ENCODE assay signal across 19 mouse cellular contexts in the genomic region with DNA sequence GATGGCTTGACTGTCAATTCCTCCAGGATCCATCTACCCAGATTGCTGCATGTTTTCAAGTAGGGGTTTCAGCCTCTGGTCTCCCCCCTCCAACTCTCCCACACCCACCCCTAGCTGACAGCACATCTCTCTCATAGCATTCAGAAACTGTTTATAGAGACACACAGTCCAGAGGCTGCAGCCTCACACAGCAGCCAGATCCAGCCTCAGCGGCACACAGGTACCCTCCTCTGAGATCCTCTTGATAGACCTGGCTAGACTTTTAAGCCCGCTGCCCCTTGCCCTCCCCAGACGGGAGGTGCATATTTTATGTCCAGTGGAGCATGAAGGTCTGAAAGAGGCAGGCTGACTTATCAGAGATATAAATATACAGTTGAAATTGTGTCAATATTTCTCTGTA.
DNase-seq lines count a peak whose midpoint lies in the region; ATAC-seq and TF ChIP-seq lines count a peak whose summit lies in the region.
"Had no signal": no experiment of that assay in that cellular context is flagged by ENCODE, and none has a peak within 500 bp of the region (broad histone marks: within the 10 kb centered on the region; RNA-seq: fewer than 3 reads in every experiment).

No protein-coding gene starts in this region.

- no peaks in the 10 kb centered on the region for H3K27me3 ChIP-seq in hindbrain, embryonic 10.5 days (ENCODE audit: insufficient read depth, poor library complexity, severe bottlenecking)
- no peaks in the 10 kb centered on the region for H3K27me3 ChIP-seq in hindbrain, embryonic 16.5 days (replicated peaks; ENCODE audit: control insufficient read depth, insufficient read depth, low read length)
- H3K27me3 ChIP-seq in midbrain, embryonic 14.5 days (ENCODE audit: control insufficient read depth, insufficient read depth, low read length) = no peaks in the 10 kb centered on the region; the same call in 1 of the 2 replicates
- H3K27me3 ChIP-seq in midbrain, embryonic 11.5 days (ENCODE audit: control insufficient read depth, insufficient read depth, low read length) = peaks cover 4% of the 10 kb centered on the region
- H3K27me3 ChIP-seq in midbrain, postnatal 0 days (ENCODE audit: insufficient read depth, low read length) = no peaks in the 10 kb centered on the region
- H3K27me3 ChIP-seq: intestine, embryonic 15.5 days; neural tube, embryonic 13.5 days had no signal

- no peak overlapping the region for H3K9ac ChIP-seq in hindbrain, embryonic 16.5 days (ENCODE audit: low read depth, low read length)
- H3K9ac ChIP-seq in midbrain, embryonic 14.5 days (replicated peaks; ENCODE audit: low read length) = 0 out of 2 replicates have a peak overlapping the region, but pooled peaks have one; percentile 12
- no peak overlapping the region for H3K9ac ChIP-seq in midbrain, embryonic 11.5 days (ENCODE audit: low read length)
- H3K9ac ChIP-seq in midbrain, postnatal 0 days (replicated peaks; ENCODE audit: low read length, poor library complexity, severe bottlenecking) = no peak overlapping the region
- H3K9ac ChIP-seq: heart, embryonic 12.5 days; hindbrain, embryonic 14.5 days; intestine, embryonic 15.5 days had no signal

- H3K9me3 ChIP-seq in hindbrain, embryonic 10.5 days = no peaks in the 10 kb centered on the region
- no peaks in the 10 kb centered on the region for H3K9me3 ChIP-seq in hindbrain, embryonic 16.5 days (ENCODE audit: control insufficient read depth, low read length)
- no peaks in the 10 kb centered on the region for H3K9me3 ChIP-seq in midbrain, embryonic 14.5 days (ENCODE audit: control insufficient read depth, low read length)
- H3K9me3 ChIP-seq in midbrain, embryonic 11.5 days (ENCODE audit: control insufficient read depth, low read length) = no peaks in the 10 kb centered on the region
- H3K9me3 ChIP-seq in midbrain, postnatal 0 days (ENCODE audit: low read length) = no peaks in the 10 kb centered on the region
- H3K9me3 ChIP-seq: heart, embryonic 12.5 days; intestine, embryonic 15.5 days; neural tube, embryonic 13.5 days had no signal

- TF ChIP-seq CTCF in midbrain, postnatal 0 days (IDR thresholded peaks at IDR 0.05) = no peak

- H3K4me2 ChIP-seq in hindbrain, embryonic 16.5 days (ENCODE audit: low read length) = no peak overlapping the region
- no peak overlapping the region for H3K4me2 ChIP-seq in midbrain, embryonic 14.5 days (ENCODE audit: low read length)
- H3K4me2 ChIP-seq in midbrain, embryonic 11.5 days = no peak overlapping the region
- no peak overlapping the region for H3K4me2 ChIP-seq in midbrain, postnatal 0 days (ENCODE audit: low read depth, low read length, poor library complexity, severe bottlenecking)
- H3K4me2 ChIP-seq: heart, embryonic 12.5 days; hindbrain, embryonic 14.5 days; intestine, embryonic 15.5 days; neural tube, embryonic 13.5 days had no signal

- WGBS in hindbrain, embryonic 10.5 days = 60% methylated on average over 3 of the region's 3 CpGs
- 45% methylated on average over 3 of the region's 3 CpGs for WGBS in hindbrain, embryonic 16.5 days
- 32% methylated on average over 3 of the region's 3 CpGs for whole genome bisulfite sequencing in midbrain, embryonic 14.5 days
- 33% methylated on average over 3 of the region's 3 CpGs for WGBS in midbrain, embryonic 11.5 days
- WGBS in midbrain, postnatal 0 days = 31% methylated on average over 3 of the region's 3 CpGs

- no peaks in the 10 kb centered on the region for H3K36me3 ChIP-seq in hindbrain, embryonic 10.5 days
- no peaks in the 10 kb centered on the region for H3K36me3 ChIP-seq in hindbrain, embryonic 16.5 days (ENCODE audit: control insufficient read depth, insufficient read depth, low read length)
- H3K36me3 ChIP-seq in midbrain, embryonic 14.5 days (ENCODE audit: control insufficient read depth, insufficient read depth, low read length) = no peaks in the 10 kb centered on the region
- no peaks in the 10 kb centered on the region for H3K36me3 ChIP-seq in midbrain, embryonic 11.5 days (ENCODE audit: control insufficient read depth, insufficient read depth, low read length)
- H3K36me3 ChIP-seq in midbrain, postnatal 0 days (ENCODE audit: insufficient read depth, low read length) = no peaks in the 10 kb centered on the region
- H3K36me3 ChIP-seq: heart, embryonic 12.5 days; intestine, embryonic 15.5 days; neural tube, embryonic 13.5 days had no signal

- ATAC-seq in hindbrain, embryonic 16.5 days = no peak
- no peak for ATAC-seq in midbrain, embryonic 14.5 days (ENCODE audit: low FRiP score, low TSS enrichment)
- no peak for ATAC-seq in midbrain, embryonic 11.5 days (ENCODE audit: low FRiP score)
- no peak for ATAC-seq in midbrain, postnatal 0 days (ENCODE audit: low FRiP score)
- ATAC-seq in erythroid progenitor cell, adult 5-6 weeks (replicated peaks; ENCODE audit: low FRiP score, poor library complexity, severe bottlenecking) = no peak
- ATAC-seq: forebrain, embryonic 14.5 days; intestine, embryonic 15.5 days had no signal

- H3K4me1 ChIP-seq in hindbrain, embryonic 10.5 days (replicated peaks) = peaks cover 28% of the 10 kb centered on the region
- H3K4me1 ChIP-seq in hindbrain, embryonic 16.5 days (ENCODE audit: control insufficient read depth, insufficient read depth, low read depth, low read length) = peaks cover 16% of the 10 kb centered on the region
- H3K4me1 ChIP-seq in midbrain, embryonic 14.5 days (ENCODE audit: control insufficient read depth, insufficient read depth, low read length) = peaks cover 51% of the 10 kb centered on the region
- peaks cover 18% of the 10 kb centered on the region for H3K4me1 ChIP-seq in midbrain, embryonic 11.5 days (ENCODE audit: control insufficient read depth, insufficient read depth, low read length)
- H3K4me1 ChIP-seq in midbrain, postnatal 0 days (ENCODE audit: insufficient read depth, low read length) = peaks cover 16% of the 10 kb centered on the region; the same call in 1 of the 2 replicates
- H3K4me1 ChIP-seq: heart, embryonic 12.5 days; intestine, embryonic 15.5 days had no signal

- H3K27ac ChIP-seq in hindbrain, embryonic 10.5 days = peak overlapping the region; percentile 45
- no peak overlapping the region for H3K27ac ChIP-seq in hindbrain, embryonic 16.5 days (ENCODE audit: low read depth, low read length)
- 0 out of 2 replicates have a peak overlapping the region, but pooled peaks have one; percentile 45 for H3K27ac ChIP-seq in midbrain, embryonic 14.5 days (replicated peaks; ENCODE audit: low read depth, low read length)
- no peak overlapping the region for H3K27ac ChIP-seq in midbrain, embryonic 11.5 days (ENCODE audit: low read depth, low read length)
- peak overlapping the region; percentile 1; the same call in 1 of the 2 replicates for H3K27ac ChIP-seq in midbrain, postnatal 0 days (ENCODE audit: low read depth, low read length)
- H3K27ac ChIP-seq: hindbrain, embryonic 14.5 days; intestine, embryonic 15.5 days; neural tube, embryonic 13.5 days had no signal

- no peak for DNase-seq in hindbrain, embryonic 10.5 days (ENCODE audit: low spot score)
- no peak for DNase-seq in midbrain, embryonic 14.5 days
- no peak for DNase-seq in midbrain, embryonic 11.5 days (ENCODE audit: low spot score, missing footprints)
- peak; percentile 25 for DNase-seq in kidney, postnatal 10 days
- no peak for DNase-seq in midbrain, postnatal 0 days (ENCODE audit: low spot score)
- DNase-seq in urinary bladder, postnatal 10 days (ENCODE audit: low spot score) = no peak
- DNase-seq: adrenal gland, postnatal 36 days; cerebellum, adult 9-10 months; gastrocnemius, postnatal 10 days; heart, postnatal 10 days; lung, postnatal 4 days; thymus, postnatal 25 days had no signal

- H3K4me3 ChIP-seq in hindbrain, embryonic 10.5 days = no peak overlapping the region
- H3K4me3 ChIP-seq in hindbrain, embryonic 16.5 days (ENCODE audit: low read length) = no peak overlapping the region
- H3K4me3 ChIP-seq in midbrain, embryonic 14.5 days (replicated peaks; ENCODE audit: low read depth, low read length) = no peak overlapping the region
- no peak overlapping the region for H3K4me3 ChIP-seq in midbrain, embryonic 11.5 days (ENCODE audit: low read depth, low read length)
- no peak overlapping the region for H3K4me3 ChIP-seq in midbrain, postnatal 0 days (ENCODE audit: low read depth, low read length)
- H3K4me3 ChIP-seq: heart, embryonic 12.5 days; intestine, embryonic 15.5 days; neural tube, embryonic 13.5 days had no signal

Comparison
In these comparisons a context has a peak if more than half of its experiments do, and no peak if none do; other contexts are left out.
1. H3K27ac ChIP-seq: peak in hindbrain, embryonic 10.5 days (single experiment), midbrain, embryonic 14.5 days (single experiment) and midbrain, postnatal 0 days (single experiment); none in hindbrain, embryonic 16.5 days (single experiment) and midbrain, embryonic 11.5 days (single experiment).